Comparison of ENCODE assay signal across 13 mouse cellular contexts in the genomic region with DNA sequence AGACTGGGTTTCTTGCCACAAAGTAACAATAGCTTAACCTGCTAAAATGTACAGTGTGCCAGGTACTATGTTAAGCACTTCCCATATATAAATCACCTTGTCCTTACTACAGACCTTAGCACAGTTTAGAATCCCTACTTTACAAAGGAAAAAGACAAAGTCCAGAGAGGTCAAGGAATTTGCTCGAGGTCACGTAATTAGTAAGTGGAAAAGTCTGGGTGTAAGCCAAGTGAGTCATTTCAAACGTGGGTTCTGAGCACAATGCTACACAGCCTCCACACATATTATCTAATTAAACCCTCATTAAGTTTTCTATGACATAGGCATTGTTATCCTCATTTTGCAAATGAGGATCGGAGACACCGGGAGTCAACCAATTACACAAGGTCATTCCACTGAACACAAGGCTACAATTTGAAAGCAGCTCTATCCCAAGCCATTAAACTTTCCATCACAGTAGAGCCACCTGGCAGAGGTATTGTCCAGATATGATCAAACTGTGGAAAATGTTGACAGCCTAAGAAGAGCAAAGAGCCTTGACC. TPM values are rescaled to one million over a fixed set of nuclear protein-coding genes. Genes with fewer than 3 reads are reported as not detected.
A peak's percentile ranks its signal among the peaks of the same experiment; 100 is the strongest.
DNase-seq lines count a peak whose midpoint lies in the region.
"Had no signal": no experiment of that assay in that cellular context is flagged by ENCODE, and none has a peak within 500 bp of the region (broad histone marks: within the 10 kb centered on the region; RNA-seq: fewer than 3 reads in every experiment).

No protein-coding gene starts in this region.

- DNase-seq in kidney, adult 11 months, result peak; percentile 36
- no peak for DNase-seq in kidney, postnatal 4 days
- DNase-seq in retina, postnatal 1 day, result peak; percentile 92
- DNase-seq in retina, embryonic 14.5 days (ENCODE audit: low spot score), result no peak
- DNase-seq in adrenal gland, postnatal 10 days, result peak; percentile 45
- no peak for DNase-seq in layer of hippocampus, adult 8-10 months (ENCODE audit: low spot score in 2 of 2)
- DNase-seq in cerebellum, postnatal 4 days (ENCODE audit: low spot score in 2 of 2), result no peak
- DNase-seq: cerebellum, adult 8-10 months; liver; lung, adult 18-20 months; lung, postnatal 14 days; midbrain, embryonic 14.5 days; thymus, postnatal 36 days had no signal

RNA-seq across cellular contexts. Expression of a gene that starts 12.4 kb away (rescaled TPM):
- 10 to 100 TPM; 19.3 to 23.0 TPM for total RNA-seq in adrenal gland, postnatal 10 days (2021)
- 10 to 100 TPM; 10.4 to 13.8 (median 11.5) TPM for total RNA-seq in layer of hippocampus, adult 8-10 months (2022)

RNA-seq across cellular contexts. Expression of a gene that starts 25.1 kb away (rescaled TPM):
- 10 to 100 TPM; 14.8 to 17.3 TPM for total RNA-seq in adrenal gland, postnatal 10 days (2021)
- 10 to 100 TPM; 37.8 to 51.0 (median 44.1) TPM for total RNA-seq in layer of hippocampus, adult 8-10 months (2022)

Comparison
In these comparisons a context has a peak if more than half of its experiments do, and no peak if none do; other contexts are left out.
1. DNase-seq: peak in kidney, adult 11 months (single experiment), retina, postnatal 1 day (single experiment) and adrenal gland, postnatal 10 days (single experiment); none in kidney, postnatal 4 days (0 of 2), retina, embryonic 14.5 days (single experiment), layer of hippocampus, adult 8-10 months (0 of 2) and cerebellum, postnatal 4 days (0 of 2).